Mouse (Mus musculus) urinary bladder, postnatal 36 days (tissue): Measurements from ENCODE around the gene Atp11a.

Experiments used
- DNase-seq, 2 experiments: peaks; one replicate each; pipeline ENCODE4 v3.0.0; 2022; ENCODE audit warnings: low spot score in 2 of 2, mixed read lengths in 1 of 2

Atp11a gene

DNA sequence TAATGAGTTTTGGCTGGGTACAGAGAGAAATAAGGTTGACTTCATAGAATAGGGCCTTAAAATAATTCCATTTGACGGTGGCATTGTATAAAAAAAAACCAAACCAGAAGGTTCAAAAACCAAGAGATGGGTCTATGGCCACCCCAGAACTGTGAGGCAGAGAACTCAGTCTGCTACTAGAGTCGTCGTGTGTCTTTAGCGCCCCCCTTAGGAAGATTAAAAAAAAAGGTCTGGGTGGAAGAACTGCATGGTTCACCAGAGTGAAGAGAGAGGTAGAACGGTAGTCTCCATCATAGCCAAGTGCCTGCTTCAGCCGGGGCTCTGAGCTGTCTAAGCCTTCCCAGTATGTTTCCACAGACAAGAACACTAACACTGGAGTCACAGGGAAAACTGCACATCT lies 54.4 kb downstream of the Atp11a start:
- DNase-seq, result no peak

DNA sequence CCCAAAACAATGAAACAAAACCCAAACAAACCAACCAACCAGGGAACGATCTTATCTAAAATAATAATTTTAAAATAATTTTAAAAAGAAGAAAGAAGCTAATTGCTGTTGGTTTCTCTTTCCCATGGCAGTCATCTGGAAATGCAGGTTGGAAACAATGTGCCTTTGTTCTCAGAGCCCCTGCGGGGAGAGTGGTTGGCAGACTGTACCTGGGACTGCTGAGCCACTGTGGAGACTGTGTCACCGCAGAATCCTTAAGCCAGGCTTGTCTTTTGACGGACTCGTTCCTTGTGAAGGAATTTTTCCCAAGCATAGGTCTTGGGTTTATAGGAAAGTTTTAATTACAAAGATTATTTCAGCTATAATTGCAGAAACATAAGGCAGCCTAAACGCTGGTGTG lies 59.6 kb downstream of the Atp11a start:
- DNase-seq, result no peak

DNA sequence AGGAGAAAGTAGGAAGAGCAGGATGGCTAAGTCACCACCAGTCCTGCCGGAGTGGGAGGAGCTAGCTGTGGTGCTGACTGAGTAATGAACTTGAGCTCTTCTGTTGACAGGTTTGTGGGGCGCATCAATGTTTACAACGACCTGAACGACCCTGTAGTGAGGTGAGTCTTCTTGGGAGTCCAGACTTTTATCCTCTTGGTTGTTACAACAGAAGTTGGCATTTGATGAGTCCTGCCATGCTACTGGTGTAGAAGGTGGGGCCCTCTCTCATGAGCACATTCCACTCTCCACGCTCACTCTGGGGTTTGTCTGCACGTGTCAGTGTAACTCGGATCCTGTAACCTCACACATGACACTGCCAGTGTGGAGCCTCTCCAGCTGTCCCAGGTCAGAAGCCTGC lies 66.1 kb downstream of the Atp11a start:
- no peak for DNase-seq

DNA sequence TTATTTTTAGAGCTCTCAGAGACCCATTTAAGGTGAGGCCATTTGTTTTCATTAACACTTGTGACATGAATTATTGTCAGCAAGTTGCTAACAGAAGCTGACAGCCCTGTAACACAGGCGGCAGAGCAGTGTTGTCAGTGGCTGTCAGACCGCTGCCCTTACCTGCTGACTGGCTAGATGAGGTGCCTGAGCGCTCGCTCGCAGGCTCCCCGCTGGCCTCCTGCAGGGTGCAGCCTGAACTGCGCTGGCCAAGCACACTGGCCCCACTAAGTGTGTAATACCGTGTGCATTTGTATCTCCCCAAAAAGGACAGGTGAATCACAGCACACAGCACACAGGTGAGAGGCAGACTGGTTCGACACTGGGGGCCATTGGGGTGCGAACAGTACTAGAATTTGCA lies 67.7 kb downstream of the Atp11a start:
- no peak for DNase-seq

DNA sequence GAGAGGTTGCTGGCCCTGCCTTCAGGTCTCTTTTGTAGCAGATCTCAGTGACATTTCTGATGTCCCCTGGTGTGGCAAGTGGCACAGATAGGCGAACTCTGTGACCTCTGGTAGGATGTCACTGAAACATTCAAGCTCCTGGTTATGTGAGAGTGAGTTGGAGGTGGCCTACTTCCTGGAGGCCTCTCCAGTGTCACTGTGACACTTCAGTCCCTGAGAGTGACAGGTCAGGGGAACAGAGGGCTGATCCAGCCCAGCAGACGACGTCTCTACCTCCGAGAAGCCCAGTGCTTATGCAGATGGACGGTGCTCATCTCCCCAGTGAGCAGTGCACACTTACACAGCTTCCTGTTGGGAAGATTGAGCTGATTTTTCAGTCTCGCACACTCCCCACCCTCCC lies 68.4 kb downstream of the Atp11a start:
- DNase-seq, result no peak

DNA sequence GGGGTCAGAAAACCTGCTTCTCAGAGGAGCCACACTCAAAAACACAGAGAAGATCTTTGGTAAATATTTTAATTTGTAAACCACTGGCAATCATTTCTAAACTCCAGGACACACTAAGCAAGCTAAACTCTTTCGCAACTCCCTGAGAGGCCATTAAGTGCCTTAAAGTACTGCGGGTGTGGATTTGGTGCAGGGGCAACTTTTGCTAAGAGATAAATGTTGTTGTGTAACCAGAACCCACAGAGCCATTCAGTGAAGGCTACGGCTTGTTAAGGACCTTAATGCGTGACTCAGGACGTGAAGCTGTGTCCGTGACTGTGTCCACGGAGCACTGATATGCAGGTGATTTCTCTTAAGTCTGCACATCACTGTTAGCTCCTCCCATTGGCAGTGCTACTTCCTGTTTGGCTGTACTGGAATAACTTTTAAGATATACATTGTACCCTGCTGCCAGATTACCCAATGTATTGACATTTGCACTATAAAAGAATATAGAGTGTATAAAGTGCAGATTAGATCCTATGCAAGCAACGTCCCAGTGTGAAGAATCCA lies 68.9 kb downstream of the Atp11a start:
- DNase-seq, result peak in 1 of 2 experiments; percentile 20

DNA sequence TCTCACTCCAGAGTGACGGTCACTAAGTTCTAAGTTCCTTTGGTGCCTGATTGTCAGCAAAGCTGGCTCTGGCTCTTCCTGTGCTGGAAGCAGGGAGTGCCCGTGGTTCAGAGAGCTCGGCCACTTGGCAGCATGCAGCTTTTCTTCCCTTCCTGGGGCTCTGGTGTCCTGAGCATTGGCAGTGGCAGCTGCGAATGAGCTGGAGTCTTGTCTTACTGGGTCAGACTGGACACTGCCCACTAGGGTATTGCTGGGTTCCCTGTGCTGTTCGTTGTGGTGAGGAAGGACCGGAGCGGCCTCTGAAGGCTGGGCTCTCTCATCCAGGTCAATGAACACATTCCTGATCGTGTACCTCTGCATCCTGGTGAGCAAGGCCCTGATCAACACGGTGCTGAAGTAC lies 70.3 kb downstream of the Atp11a start:
- DNase-seq, result no peak

DNA sequence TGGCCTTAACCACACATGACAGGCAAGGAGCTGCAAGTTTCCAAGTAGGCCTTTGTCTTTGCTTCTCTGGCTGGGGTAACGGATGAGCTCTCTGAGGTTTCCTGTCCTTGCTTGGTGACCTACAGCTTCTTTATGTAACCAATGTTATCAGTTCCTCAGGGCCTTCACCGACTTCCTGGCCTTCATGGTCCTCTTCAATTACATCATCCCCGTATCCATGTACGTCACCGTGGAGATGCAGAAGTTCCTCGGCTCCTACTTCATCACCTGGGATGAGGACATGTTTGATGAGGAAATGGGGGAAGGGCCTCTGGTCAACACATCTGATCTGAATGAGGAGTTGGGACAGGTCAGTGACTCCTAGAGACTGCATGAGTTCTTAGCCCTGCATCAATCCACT lies 71.5 kb downstream of the Atp11a start:
- no peak for DNase-seq

DNA sequence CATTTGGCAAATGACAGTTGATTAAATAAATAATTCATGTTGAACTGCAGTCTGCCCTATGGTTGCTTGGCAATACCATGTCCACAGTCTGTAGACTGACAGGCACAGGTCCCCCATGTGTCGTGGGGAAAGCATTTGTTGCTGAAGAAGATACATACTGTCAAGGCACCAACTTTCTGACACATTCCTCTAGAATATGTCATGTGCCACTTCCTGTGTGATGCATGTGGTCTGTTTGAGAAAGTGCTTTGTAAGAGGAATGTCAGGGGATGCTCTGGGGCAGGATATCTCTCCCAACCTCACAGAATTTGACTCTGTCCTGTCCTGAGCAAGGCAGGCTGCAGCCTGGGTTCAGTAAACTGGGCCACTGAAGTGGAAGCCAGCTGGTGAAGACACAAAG lies 72.6 kb downstream of the Atp11a start:
- no peak for DNase-seq

DNA sequence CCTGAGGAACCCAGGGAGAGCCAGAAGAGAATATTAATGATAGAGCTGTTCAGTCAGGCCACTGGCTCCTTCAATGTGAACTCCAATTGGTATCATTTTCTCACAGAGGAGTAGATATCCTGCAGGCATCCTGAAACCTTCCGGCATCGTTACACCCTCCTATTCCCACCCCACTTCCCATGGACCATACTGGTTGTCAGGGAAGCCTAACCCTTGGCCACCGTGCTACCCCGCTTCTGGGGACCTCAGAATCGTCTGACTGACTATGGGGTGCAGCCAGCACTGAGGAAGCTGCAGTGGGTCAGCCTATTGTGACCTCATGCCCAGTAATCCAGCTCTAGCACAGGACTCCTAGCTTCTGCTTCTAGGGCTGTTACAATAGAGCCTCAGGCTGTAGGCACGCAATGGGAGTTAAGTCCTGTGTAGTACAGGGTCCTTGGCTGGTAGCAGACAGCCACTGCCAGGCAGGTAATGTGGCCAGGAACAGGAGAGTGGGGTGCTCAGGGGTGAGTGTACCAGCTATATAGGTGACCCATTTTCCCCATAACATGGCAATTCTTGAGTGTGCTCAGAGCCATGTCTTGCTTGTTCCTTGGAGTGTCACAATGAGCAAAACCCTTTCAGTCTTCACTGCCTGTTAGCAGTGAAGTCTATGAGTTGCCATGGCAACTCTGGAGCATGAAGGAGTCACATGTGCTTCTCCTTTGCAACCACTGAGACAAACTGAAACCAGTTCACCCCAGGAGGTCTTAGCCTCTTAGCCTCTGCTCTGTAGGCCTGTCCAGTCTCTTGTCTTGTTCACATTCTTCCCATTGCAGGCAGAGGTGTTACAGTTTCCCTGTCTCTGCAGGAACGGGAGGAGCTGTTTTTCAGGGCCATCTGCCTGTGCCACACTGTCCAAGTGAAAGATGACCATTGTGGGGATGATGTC lies 75.1 kb downstream of the Atp11a start:
- DNase-seq, result no peak

DNA sequence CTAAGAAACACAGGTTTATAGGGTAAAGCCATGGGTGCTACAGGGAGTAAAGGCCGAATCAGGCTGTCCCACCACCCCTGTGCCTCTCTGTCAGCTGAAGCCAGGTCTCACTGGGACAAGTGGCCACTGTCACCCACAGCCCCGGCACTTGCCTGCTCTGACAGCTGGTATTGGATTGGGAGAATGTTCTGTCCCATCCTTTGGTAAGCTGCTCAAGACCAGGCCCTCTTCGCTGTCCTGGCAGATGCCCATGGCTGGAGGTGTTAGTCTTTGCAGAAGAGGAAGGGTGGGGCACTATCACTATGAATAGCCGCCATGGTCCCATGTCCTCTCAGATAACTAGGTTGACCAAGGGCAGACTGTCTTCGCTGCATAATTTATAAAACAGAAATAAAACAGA lies 76.8 kb downstream of the Atp11a start:
- no peak for DNase-seq

DNA sequence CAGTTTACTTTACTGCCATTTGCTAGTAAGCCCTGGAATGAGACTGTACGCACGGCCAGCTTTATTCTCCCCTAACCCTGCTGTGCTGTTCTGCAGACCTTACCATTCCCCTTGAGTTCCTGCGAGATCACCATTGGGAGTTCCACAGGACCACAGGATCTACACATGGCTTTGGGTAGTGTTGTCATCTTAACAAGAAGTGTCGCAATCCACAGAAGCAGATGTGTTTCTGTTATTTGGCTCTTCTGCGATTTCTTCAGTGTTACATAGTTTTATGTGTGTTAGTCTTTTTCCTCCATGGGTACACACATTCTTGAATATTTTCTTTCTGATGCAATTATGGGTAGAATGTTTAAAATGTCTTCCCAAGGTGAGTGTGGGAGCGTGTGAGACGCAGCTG lies 84.0 kb downstream of the Atp11a start:
- DNase-seq, result no peak

DNA sequence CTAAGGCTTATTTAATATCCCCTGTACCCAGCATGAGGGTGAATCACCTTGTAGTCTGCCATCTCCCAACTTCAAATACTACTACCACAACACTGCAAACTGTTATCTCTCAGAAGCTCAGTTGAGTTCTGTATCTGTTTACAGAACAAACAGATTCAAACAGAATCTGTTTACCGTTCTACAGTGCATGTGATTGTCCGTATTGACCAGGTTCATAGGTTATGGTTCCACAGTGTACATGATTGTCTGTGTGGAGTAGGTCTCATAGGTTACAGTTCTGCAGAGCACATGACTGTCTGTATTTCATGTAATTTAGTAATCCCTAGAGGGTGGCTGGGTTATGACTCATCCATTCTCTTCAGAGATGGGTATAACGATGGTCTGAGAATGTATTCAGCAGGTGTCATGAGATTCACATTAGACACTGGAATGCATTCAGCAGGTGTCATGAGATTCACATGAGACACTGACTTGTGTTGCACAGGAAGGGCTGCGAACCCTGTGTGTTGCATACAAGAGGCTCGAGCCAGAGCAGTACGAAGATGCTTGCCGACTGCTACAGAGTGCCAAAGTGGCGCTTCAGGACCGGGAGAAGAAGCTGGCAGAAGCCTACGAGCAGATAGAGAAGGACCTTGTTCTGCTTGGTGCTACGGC lies 85.7 kb downstream of the Atp11a start:
- DNase-seq, result no peak

DNA sequence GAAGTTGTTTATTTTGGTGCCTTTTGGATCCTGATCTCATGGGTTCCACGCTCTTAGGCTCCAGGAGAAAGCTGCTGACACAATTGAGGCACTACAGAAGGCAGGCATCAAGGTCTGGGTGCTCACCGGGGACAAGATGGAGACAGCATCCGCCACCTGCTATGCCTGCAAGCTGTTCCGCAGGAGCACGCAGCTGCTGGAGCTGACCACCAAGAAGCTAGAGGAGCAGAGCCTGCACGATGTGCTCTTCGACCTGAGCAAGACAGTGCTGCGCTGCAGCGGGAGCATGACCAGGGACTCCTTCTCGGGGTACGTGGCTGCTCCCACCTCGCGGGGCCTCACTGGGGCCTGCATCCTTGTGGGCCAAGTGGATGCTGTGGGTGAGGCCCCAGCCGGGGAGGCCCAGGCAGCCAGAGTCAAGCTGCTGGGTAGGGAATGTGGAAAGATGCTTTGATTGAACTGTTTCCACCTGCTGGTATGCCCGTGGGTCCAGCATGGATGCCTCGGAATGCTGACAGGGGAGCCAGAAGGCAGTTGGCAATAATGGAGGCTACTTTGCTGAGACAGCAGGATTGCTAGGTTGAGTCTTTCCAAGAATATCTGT lies 87.6 kb downstream of the Atp11a start:
- DNase-seq, result no peak

DNA sequence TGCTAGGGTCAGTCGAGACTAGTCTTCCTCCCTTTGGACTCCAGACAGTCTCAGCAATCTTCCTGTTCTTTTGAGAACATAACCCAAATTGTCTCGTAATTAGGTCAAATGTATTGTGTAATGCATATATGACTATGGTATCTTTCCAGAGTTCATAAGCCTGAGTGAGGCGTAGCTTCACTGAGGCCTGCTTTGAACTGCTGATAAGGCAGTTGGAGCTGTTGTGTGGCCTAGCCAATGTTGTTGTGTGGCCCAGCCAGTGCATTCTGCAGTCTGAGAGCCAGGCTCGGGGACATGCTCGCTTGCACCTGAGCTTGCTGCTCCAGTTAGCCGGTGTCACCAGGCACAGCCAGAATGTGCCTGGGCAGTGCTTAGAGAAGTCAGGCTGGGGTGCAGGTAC lies 89.6 kb downstream of the Atp11a start:
- DNase-seq, result no peak

DNA sequence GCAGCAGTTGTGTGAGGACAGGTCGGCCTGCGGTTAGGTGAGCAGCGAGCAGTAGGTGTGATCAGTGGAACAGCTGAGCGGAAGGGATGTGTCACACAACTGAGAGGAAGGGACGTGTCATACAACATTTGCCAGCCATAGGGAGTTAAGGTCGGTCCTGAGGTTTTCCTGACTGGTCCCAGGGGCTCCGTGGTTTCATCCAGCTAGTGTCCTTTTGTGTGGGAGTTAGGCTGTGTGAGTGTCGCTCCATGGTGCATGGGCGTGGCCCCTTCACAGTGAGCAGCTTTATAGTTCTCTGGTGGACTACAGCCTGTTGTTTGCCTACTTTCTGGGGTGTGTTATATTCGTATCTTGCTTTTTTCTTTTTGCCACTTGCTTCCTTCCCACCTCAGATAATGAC lies 94.4 kb downstream of the Atp11a start:
- DNase-seq, result no peak

DNA sequence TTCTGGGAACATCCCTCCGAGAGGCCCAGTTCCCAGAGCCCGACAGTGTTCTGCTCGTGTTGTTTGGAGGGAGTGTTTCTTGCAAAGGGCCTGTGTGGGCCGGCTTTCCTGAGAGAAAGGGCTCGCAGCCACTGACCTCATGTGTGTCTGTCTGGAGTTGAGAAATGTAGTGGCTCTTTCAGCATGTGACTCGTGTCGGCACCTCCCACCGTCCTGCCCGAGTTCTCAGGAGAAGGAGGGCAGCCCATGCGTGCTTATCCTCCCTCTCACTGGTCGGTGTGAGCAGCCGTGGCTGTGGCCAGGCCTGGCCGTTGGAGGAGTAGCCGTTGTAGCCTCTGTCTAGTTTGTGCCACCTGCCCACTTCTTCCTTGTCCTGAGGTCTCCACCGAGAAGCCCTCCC lies 99.2 kb downstream of the Atp11a start:
- DNase-seq, result no peak

DNA sequence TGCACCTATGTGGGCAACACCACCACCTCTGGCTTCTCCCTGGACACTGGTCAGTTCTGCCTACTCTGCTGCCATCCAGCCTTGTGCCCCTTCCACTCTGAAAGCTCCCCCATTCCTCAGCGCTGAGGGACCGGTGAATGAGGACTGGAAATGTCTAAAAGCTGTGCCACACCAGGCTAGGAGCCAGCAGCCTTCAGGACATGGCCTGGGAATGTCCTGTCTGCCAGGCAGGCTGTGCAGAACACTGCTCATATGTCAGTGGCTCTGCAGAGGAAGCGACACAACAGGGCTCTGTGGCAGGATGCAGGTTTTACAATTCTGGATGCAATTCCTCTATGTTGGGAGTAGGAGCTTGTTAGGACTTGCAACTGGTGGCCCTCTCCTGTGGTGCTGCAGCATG lies 106.2 kb downstream of the Atp11a start:
- no peak for DNase-seq

DNA sequence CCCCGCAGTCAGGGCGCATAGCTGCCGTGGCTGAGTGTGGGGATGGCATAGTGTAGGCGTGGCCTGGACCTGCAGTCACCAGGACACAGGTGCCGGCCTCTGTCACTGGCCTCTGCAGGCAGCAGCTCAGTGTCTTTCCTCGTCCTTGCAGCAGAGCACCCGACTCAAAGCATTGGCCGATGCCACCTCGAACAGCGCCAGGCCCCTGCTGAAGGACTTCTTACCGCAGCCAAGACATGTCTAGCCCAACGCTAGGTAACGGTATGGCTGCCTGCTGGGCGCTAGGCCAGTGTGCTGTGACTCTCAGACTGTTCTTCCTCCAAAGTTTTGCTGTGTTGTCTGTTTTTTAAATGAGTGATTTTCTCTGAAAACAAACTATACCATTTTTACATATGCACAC lies 106.8 kb downstream of the Atp11a start:
- no peak for DNase-seq

DNA sequence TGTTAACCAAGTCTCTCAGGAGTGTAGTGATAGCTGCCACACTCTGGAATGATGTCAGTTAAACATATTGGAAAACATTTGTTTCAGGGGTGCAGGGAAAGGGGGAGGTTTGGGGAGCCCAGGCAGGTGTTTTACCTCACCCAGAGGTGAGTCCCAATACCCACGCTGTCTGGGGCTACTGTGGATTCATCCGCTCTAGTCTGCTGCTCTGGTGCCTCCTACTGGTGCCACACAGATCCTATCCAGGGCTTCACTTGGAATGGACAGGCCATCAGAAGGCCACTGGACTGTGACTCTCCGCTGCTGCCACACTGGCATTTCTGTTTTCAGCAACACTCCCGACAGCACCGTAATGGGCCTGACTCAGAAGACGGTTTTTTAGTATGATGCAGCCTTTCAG lies 109.0 kb downstream of the Atp11a start:
- DNase-seq, result no peak

DNA sequence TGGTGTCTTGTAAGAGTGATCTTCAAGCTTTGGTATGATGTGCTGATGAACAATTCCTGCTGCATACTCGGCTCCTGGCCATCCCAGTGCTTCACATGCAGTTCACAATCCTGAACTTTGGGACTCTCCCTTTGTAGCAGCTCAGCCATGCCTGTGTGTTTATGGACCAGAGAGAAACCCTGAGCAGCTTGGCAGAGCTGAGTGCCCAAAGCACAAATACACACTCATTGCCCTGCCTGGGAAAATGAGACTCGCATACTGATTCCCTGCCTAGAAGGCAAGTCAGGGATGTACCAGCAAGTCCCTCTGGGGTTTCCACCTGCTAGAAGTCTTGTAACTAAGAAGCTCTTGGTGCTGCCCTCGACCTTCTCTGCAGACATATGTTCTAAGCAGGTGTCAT lies 112.8 kb downstream of the Atp11a start:
- no peak for DNase-seq

DNA sequence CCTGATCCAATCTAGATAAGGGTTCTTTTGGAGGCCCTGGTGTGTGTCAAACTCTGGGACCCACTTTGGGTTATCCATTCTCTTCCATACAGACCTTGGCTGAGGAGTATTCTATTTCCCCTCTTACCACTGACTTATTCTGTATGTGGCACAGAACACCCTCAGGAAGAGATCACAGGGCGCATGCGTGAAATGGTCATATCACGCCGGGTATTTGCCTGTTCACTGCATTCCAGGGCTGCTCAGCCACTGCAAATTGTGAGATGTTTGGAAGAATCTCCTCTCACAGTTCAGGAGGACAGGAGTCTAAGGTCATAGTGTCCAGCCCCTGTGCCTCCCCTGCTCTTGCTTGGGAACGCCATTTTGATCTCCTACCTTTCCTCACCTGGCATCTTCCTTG lies 113.8 kb downstream of the Atp11a start:
- DNase-seq, result no peak

DNA sequence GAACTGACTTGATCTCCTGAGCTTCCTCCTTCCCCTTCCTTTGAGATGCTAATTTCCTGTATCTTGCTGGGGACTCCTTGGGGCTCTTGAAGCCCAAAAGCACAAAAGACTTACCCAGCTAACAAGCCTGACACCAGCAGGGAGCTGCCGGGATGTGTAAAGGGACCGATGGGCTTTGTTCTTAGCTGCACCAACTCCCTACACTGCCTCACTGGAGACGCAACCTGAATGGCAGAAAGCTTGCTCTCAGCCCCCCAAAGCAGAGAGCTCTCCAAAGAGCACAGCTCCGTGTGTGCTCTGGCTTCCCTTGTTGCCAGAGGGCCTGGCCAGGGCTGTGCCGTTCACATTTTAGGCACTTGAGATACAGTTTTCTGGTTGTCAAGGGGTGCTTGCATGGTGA lies 114.6 kb downstream of the Atp11a start:
- DNase-seq, result no peak
